Mouse (Mus musculus) testis, adult 2 months (tissue): ENCODE results near the gene Tmem236.

ENCODE experiments used
- CTCF ChIP-seq: fragments of 200-500 bp; IDR thresholded peaks from 2 replicates; pipeline ENCODE4 v1.5.1; 2012; ENCODE audit warnings: low read depth, mild to moderate bottlenecking, inconsistent platforms, low read length, moderate library complexity; ENCODE audit not compliant: control insufficient read depth, insufficient read depth, insufficient replicate concordance
- POLR2A ChIP-seq: fragments of 200-500 bp; IDR thresholded peaks from 2 replicates; pipeline ENCODE4 v1.6.1; 2012; ENCODE audit warnings: low read depth, mild to moderate bottlenecking, inconsistent platforms, low read length, moderate library complexity; ENCODE audit not compliant: control insufficient read depth

DNA sequence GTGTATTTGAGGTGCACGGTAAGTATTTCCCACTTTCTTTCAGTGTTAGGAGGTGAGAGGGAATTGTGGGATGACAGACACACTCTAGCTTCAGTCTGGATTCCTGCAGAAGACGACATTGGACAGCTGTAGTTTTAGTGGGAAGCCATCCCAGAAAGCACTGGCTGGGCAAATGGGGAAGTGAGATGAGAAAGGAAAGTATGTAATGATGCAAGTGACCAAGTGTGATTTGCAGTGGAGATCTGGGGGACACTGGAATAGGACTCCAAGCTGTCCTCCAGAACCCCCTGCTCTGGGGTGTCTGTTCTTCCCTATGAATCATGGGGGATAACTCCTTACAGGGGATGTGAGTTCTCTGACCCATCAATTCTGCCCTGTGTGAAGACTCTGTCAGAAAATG lies 59.7 kb downstream of the Tmem236 start:
- no peak for TF ChIP-seq POLR2A
- TF ChIP-seq CTCF: no peak
